Mouse (Mus musculus) left cerebral cortex, adult 11 months (tissue): ENCODE measurements around the gene Pnma1.

Experiments used
- DNase-seq: peaks from one replicate; pipeline ENCODE4 v3.0.0; 2022; ENCODE audit warnings: low spot score

Gene Pnma1

DNA sequence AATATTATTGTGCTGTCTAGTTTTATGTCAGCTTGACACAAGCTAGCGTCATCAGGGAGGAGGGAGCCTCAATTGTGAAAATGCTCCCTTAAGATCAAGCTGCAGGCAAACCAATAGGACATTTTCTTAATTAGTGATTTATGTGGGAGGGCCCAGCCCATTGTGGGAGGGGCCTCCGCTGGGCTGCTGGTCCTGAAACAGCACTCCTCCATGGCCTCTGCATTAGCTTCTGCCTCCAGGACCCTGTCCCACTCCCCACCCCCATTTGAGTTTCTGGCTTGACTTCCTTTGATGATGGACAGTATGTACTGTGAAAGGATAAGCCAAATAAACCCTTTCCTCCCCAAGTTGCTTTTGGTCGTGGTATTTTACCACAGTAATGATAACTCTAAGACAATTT is 41.3 kb downstream of the Pnma1 start:
- DNase-seq: no peak

- no peak for DNase-seq
These were observed 46.8 kb downstream of the Pnma1 start for GRCm38 (mm10) chr12:84101493-84101845.

- DNase-seq: peak; percentile 13
These were observed 47.4 kb downstream of the Pnma1 start, which contains the start of gene Acot6 for GRCm38 (mm10) chr12:84100604-84101492. Acot6 (plus strand) TSS chr12:84100654.

- DNase-seq: no peak
These were observed 48.2 kb downstream of the Pnma1 start for GRCm38 (mm10) chr12:84100071-84100470.

- no peak for DNase-seq
These were observed 48.7 kb downstream of the Pnma1 start for GRCm38 (mm10) chr12:84099605-84100004.
